Mouse (Mus musculus) myocyte (in vitro differentiated cells): ENCODE data around the gene Imp3.

Experiments
- MAX ChIP-seq: IDR thresholded peaks from one replicate; pipeline ENCODE4 v1.6.1; 2011; ENCODE audit warnings: low read depth, mild to moderate bottlenecking, control low read depth
- MYOD1 ChIP-seq, 3 experiments: IDR thresholded peaks; one replicate each; pipeline ENCODE4 v1.6.1; 2011; ENCODE audit warnings: control low read depth in 2 of 3, low read depth in 2 of 3, mild to moderate bottlenecking in 2 of 3, moderate library complexity in 1 of 3; ENCODE audit not compliant: insufficient read length in 2 of 3, control insufficient read depth in 1 of 3
- MYOG ChIP-seq, 3 experiments: IDR thresholded peaks; one replicate each; pipeline ENCODE4 v1.6.1; 2011; ENCODE audit warnings: control low read depth in 2 of 3, low read depth in 2 of 3, mild to moderate bottlenecking in 2 of 3; ENCODE audit not compliant: insufficient read length in 2 of 3, control insufficient read depth in 1 of 3, insufficient read depth in 1 of 3
- POLR2A ChIP-seq: IDR thresholded peaks from one replicate; pipeline ENCODE4 v1.6.1; 2011; ENCODE audit warnings: low read depth, mild to moderate bottlenecking, control low read depth, moderate library complexity; ENCODE audit not compliant: insufficient read length
- POLR2AphosphoS2 ChIP-seq: IDR thresholded peaks from one replicate; pipeline ENCODE4 v1.6.1; 2011; ENCODE audit warnings: low read depth, control low read depth; ENCODE audit not compliant: insufficient read length
- SRF ChIP-seq: IDR thresholded peaks from one replicate; pipeline ENCODE4 v1.6.1; 2011; ENCODE audit warnings: low read depth; ENCODE audit not compliant: control insufficient read depth, insufficient read length
- TCF12 ChIP-seq: IDR thresholded peaks from one replicate; pipeline ENCODE4 v1.6.1; 2011; ENCODE audit warnings: mild to moderate bottlenecking, control low read depth; ENCODE audit not compliant: poor library complexity, insufficient read depth, severe bottlenecking
- USF1 ChIP-seq: IDR thresholded peaks from one replicate; pipeline ENCODE4 v1.6.1; 2011; ENCODE audit warnings: low read depth, mild to moderate bottlenecking, control low read depth, moderate library complexity

DNA sequence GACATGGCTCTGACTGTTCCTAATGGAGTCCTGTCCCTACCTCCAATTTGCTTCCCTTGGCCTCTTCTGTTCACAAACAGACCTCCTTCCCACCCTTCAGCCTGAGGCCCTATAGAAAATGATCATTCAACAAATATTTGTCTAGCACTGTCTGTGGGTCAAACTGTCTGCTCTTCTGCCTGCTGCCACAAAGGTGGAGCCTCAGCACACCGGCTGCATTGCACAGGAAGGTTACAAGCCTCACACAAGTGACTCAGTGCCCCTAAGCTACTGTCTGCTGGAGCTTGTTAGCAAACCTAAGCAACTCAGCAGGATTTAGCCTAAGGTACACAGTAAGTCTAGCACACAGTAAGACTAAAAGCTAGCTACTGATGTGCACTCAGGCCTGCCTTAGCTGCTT lies 26.3 kb upstream of the Imp3 start:
- TF ChIP-seq POLR2A (no peak), USF1 (no peak), POLR2AphosphoS2 (peak; percentile 62), TCF12 (no peak), MAX (no peak), MYOD1 (IDR thresholded peaks at IDR 0.05; ENCODE audit: control insufficient read depth in 1 of 3, insufficient read length in 2 of 3, low read depth in 2 of 3) (no peak), MYOG (IDR thresholded peaks at IDR 0.05; ENCODE audit: control insufficient read depth in 1 of 3, insufficient read depth in 1 of 3, insufficient read length in 2 of 3, low read depth in 2 of 3) (no peak), SRF (no peak)
